Mouse (Mus musculus) embryonic facial prominence, embryonic 10.5 days (tissue): ENCODE results near the gene Ces1d. TPM values are rescaled to one million over a fixed set of nuclear protein-coding genes. Genes with fewer than 3 reads are reported as not detected.
A peak's percentile ranks its signal among the peaks of the same experiment; 100 is the strongest.
"Not testable (repeated sequence)": the region's sequence is repeated elsewhere in the genome, so short reads cannot be mapped to it uniquely, and the experiment has no call there.

Experiments used
- DNase-seq: peaks from one replicate; pipeline ENCODE4 v3.0.0-alpha.2; 2017; ENCODE audit warnings: low spot score
- H3K27ac ChIP-seq: fragments of 300-500 bp; sonication (generic); replicated peaks from 2 replicates; pipeline ENCODE4 v1.5.1; 2016; ENCODE audit warnings: mild to moderate bottlenecking
- H3K27me3 ChIP-seq: fragments of 300-500 bp; sonication (generic); replicated peaks from 2 replicates; pipeline ENCODE4 v1.6.1; 2016; ENCODE audit warnings: low read depth, mild to moderate bottlenecking; ENCODE audit not compliant: poor library complexity, severe bottlenecking
- H3K36me3 ChIP-seq: fragments of 300-500 bp; sonication (generic); replicated peaks from 2 replicates; pipeline ENCODE4 v1.6.1; 2016; ENCODE audit warnings: mild to moderate bottlenecking, moderate library complexity
- H3K4me1 ChIP-seq: fragments of 300-500 bp; sonication (generic); 2 replicates; pipeline ENCODE4 v1.6.1; 2016
- H3K4me3 ChIP-seq: fragments of 300-500 bp; sonication (generic); 2 replicates; pipeline ENCODE4 v1.5.1; 2016; ENCODE audit warnings: mild to moderate bottlenecking, moderate library complexity
- H3K9me3 ChIP-seq: fragments of 300-500 bp; sonication (generic); 2 replicates; pipeline ENCODE4 v1.6.1; 2016; ENCODE audit warnings: mild to moderate bottlenecking
- WGBS: fragments of 180-500 bp; shearing (Covaris S2); methylation state at CpG from one replicate; pipeline ENCODE4 v1.1.7; 2016; 5-methylcytosine and 5-hydroxymethylcytosine counted together
- polyA plus RNA-seq: library from polyadenylated mRNA; unstranded; fragments of >200 nt; fragmentation: Nextera tagmentation; extraction: Ambion mirVana; gene quantifications from 2 replicates; pipeline ENCODE4 v1.2.1, GENCODE M21; 2016

The Ces1d gene
- polyA plus RNA-seq, 1 experiment from 2014 or later, result 1.7 TPM

DNA sequence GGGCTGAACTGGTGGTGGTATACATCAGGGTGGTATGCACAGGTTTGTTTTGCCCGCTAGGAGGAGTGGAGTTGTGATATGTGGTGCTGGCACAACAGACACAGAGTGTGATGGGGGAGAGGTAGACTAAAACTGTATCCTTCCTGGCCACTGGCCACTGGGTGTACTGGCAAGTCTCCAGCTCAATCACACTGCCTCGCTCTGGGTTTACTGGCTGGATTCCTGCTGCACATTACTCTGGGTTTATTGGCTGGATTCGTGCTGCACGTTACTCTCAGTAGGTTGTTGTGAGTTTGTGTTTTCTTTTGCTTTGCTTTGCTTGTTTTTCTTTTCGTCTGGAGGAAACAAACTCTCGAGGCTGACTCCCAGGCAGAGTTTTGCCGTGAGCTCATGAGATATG is 1.5 kb upstream of the Ces1d start:
- DNase-seq, H3K27me3 ChIP-seq, H3K4me3 ChIP-seq, H3K27ac ChIP-seq, H3K4me1 ChIP-seq, H3K36me3 ChIP-seq, H3K9me3 ChIP-seq: not testable (repeated sequence)
- WGBS, result 82% methylated on average over 7 of the region's 7 CpGs

DNA sequence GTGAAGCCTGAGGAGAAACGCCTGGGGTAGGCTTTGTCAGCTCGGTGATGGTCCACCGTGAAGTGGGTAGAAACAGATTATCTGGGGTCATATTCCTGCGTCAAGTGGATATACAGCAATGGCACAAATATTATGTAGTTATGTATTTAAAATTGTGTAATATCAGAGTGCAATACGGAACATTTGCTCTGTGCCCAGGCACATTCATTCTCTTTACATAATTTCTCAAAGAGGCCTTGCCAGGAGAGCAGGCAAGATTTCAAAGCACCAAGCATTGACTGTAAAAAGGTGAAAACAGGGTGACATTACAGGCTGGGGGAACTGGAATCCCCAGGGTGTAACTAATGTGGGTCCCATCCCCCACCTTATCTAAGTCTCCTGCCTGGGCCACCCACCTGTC is 1.2 kb downstream of the Ces1d start:
- Histone ChIP-seq H3K27ac (no peak overlapping the region), H3K36me3 (no peaks in the 10 kb centered on the region), H3K4me1 (peaks cover 3% of the 10 kb centered on the region; the same call in 1 of the 2 replicates), H3K9me3 (no peaks in the 10 kb centered on the region), H3K27me3 (no peaks in the 10 kb centered on the region), H3K4me3 (no peak overlapping the region)
- WGBS, result 88% methylated on average over 5 of the region's 5 CpGs
- no peak for DNase-seq

DNA sequence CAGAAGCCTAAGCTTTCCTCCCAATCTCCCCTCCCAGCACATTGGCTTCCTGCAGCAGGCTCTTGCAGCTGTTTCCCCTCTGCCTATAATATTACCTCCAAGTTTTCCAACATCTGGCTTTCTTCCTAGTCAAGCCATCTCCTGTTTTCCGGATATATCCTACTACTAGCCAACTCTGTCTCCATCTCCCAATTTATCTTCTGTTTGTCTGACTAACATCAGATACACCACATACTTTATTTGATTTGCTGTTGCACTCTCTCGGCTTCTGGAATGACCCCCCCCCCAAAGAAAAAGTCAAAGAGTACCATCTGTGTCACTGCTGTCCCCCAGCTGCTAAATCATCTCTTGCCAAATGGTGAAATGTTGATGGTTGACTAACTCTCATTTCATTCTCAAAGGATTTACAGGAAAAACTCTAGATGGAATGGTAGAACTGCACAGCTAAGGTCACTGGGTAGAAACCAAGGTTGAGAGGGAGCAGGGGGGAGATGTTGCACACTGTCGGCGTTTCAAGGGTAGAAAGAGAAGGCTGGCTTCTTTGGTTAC is 17.0 kb downstream of the Ces1d start:
- WGBS, result 81% methylated on average over 4 of the region's 4 CpGs
- no peaks in the 10 kb centered on the region for H3K27me3 ChIP-seq
- DNase-seq, result no peak
- H3K4me3 ChIP-seq, result no peak overlapping the region
- H3K9me3 ChIP-seq, result no peaks in the 10 kb centered on the region
- H3K36me3 ChIP-seq, result no peaks in the 10 kb centered on the region
- no peak overlapping the region for H3K27ac ChIP-seq
- H3K4me1 ChIP-seq, result peaks cover 10% of the 10 kb centered on the region

DNA sequence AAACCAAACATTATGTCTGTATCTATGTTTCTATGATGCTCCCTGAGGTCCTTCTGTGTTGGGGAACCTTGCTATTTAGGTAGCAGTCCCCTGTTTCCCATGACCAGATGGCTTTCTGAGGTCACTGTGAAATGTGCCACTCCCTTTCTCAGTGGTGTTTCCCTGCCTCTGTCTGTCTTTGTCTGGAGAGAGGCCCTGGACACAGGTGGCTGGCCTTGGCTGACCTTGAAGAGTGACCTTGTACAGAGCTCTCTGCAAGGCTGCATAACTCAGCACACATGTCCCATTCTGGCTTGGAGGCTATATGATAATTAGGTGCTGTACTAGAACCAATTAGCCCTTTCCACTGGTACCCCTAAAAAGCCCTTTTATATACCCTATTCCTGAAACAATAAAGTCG is 21.0 kb downstream of the Ces1d start:
- H3K27me3 ChIP-seq, result no peaks in the 10 kb centered on the region
- H3K27ac ChIP-seq, result no peak overlapping the region
- H3K4me3 ChIP-seq, result no peak overlapping the region
- peak; percentile 30 for DNase-seq
- 59% methylated on average over 1 of the region's 1 CpGs for WGBS
- no peaks in the 10 kb centered on the region for H3K36me3 ChIP-seq
- H3K9me3 ChIP-seq, result no peaks in the 10 kb centered on the region
- H3K4me1 ChIP-seq, result peaks cover 13% of the 10 kb centered on the region

DNA sequence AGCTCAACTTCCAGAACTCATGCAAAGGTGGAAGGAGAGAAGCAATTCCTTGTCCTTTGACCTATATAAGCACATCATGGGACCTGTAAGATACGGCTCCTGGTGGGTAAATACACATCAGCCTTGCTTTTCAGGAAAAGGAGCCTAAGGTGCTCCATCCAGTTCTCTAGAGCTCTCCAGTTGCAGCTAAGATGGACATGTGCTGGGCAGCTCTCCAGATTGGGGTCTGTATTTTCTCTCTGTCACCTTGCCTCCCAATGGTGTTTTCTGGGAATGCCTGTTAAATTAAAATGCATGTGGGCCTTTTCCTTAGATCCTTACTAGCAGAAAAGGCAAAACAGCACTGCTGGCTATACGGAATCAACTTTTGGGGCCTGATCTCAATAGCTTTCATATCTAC is 23.1 kb downstream of the Ces1d start:
- no peak overlapping the region for H3K4me3 ChIP-seq
- H3K27me3 ChIP-seq, result no peaks in the 10 kb centered on the region
- no peaks in the 10 kb centered on the region for H3K9me3 ChIP-seq
- no peak overlapping the region for H3K27ac ChIP-seq
- no peaks in the 10 kb centered on the region for H3K36me3 ChIP-seq
- peaks cover 13% of the 10 kb centered on the region for H3K4me1 ChIP-seq
- WGBS, result 93% methylated on average over 2 of the region's 2 CpGs
- DNase-seq, result no peak

DNA sequence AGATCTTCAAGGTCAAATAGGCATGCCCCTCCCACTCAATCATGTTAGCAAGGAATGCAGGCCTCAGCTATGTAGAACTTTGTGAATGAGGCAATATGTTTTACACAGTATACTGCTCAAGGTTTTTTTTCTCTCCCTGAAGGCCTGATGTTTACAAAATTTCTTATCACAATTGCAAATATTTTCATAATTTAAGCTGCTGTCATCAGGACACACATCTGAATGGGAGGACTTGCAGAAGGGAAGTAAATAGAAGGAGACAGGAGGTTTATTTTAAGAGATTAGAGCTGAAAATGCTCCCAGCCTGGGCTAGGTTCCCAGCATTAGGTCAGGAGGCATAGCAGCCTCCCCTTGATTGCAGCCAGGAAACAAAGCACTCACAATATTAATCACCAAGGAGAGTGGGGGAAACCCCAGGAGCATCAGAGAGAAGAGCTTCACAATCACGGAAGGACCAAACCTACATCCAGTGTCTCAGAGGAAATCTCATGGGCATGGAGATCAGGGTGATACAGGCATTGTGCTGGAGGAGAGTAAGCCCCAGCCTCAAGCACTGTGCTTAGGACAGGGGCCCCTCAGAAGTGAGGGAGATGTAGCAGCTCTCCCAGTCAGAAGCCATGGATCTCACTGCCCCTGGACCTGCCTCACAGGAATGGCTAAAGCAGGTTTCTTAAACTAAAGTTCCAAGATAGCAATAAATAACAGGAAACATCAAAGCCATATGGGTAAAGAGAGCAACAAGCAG is 25.6 kb downstream of the Ces1d start:
- Histone ChIP-seq H3K4me3 (no peak overlapping the region), H3K4me1 (peaks cover 12% of the 10 kb centered on the region), H3K27me3 (no peaks in the 10 kb centered on the region), H3K27ac (no peak overlapping the region), H3K9me3 (no peaks in the 10 kb centered on the region), H3K36me3 (no peaks in the 10 kb centered on the region)
- DNase-seq, result no peak
- 60% methylated on average over 1 of the region's 1 CpGs for WGBS

DNA sequence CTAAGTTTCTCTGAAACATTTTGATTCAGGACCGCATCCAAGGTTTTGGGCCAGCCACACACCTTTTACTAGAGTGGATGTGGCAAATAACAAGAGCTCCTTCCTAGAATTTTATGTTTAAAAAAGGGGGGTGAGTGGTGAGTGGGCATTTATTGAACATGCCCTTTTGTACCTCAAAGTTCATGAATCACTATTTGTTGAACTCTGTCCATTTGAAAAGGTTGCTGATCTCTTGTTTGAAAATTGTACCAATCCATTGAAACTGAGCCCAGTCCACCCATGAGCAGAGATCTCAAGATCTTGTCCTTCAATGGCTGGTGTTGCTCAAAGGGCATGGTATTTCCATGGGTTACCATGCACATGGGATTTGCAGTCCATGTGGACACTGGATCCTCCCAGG is 34.3 kb downstream of the Ces1d start:
- no peak for DNase-seq
- Histone ChIP-seq H3K36me3 (no peaks in the 10 kb centered on the region), H3K9me3 (no peaks in the 10 kb centered on the region), H3K27ac (no peak overlapping the region), H3K4me1 (no peaks in the 10 kb centered on the region), H3K27me3 (no peaks in the 10 kb centered on the region), H3K4me3 (no peak overlapping the region)
- 94% methylated on average over 1 of the region's 1 CpGs for WGBS

DNA sequence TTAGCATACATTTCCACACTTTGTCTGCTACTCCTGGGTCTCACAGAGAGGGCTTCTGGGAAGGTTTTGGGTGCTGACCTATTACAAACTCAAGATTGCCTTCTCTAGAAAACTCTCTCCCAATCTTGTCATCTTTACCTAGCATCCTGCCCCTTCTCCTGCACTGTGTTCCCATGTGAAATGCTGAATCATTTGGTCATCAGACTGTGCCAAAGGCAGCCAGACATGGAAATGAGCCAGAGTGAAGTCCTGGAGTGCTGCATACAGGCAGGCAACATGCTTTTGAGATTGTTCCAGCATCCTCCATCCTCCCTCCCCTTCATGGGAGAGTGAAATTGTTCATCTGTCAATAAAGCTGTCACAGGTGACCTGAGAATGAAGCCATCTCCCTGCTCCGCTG is 46.2 kb downstream of the Ces1d start:
- H3K4me1 ChIP-seq, result no peaks in the 10 kb centered on the region
- H3K27ac ChIP-seq, result no peak overlapping the region
- 93% methylated on average over 1 of the region's 1 CpGs for WGBS
- no peak for DNase-seq
- no peaks in the 10 kb centered on the region for H3K36me3 ChIP-seq
- no peak overlapping the region for H3K4me3 ChIP-seq
- H3K27me3 ChIP-seq, result no peaks in the 10 kb centered on the region
- H3K9me3 ChIP-seq, result no peaks in the 10 kb centered on the region

DNA sequence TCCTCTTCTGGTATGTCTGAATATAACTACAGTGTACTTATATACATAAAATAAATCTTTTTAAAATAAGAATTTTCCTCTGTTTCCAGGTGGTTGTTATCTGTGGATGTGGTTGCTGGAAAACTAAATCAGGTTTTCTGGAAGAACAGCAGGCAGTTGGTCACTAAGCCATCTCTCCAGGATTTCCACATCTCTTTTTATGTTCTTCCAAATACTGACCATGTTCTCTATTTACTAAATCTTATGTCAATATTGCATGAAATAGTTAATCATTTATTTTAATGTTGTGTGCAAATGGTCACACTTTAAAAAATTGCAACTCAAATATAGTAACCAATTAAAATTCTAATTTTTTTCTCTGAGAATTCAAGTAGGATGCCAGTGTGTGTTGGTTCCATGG is 50.3 kb downstream of the Ces1d start:
- Histone ChIP-seq H3K4me3 (no peak overlapping the region), H3K9me3 (no peaks in the 10 kb centered on the region), H3K36me3 (no peaks in the 10 kb centered on the region), H3K4me1 (no peaks in the 10 kb centered on the region), H3K27me3 (no peaks in the 10 kb centered on the region), H3K27ac (no peak overlapping the region)
- DNase-seq, result no peak

DNA sequence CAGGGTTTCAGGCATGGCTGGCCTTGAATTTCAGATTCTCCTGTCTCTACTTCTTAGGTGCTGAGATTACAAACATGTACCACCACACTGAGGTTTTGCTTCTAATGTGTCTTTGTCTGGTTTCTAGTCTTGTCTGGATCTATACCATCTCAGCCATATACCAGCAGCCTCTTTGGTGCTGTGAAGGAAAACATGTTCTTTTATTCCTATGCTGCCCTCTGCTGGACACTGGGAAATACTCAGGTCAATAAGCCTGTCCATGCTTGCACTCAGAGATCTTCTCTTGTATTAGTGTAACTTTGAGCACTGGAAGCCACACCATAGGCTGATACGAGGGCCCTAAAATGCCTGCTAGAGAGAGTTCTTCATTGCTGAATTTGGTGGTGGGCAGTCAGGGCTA is 56.9 kb downstream of the Ces1d start:
- H3K27ac ChIP-seq, result no peak overlapping the region
- no peaks in the 10 kb centered on the region for H3K36me3 ChIP-seq
- H3K9me3 ChIP-seq, result no peaks in the 10 kb centered on the region
- H3K4me3 ChIP-seq, result no peak overlapping the region
- no peaks in the 10 kb centered on the region for H3K27me3 ChIP-seq
- DNase-seq, result peak; percentile 22
- WGBS, result 50% methylated on average over 1 of the region's 1 CpGs
- no peaks in the 10 kb centered on the region for H3K4me1 ChIP-seq

DNA sequence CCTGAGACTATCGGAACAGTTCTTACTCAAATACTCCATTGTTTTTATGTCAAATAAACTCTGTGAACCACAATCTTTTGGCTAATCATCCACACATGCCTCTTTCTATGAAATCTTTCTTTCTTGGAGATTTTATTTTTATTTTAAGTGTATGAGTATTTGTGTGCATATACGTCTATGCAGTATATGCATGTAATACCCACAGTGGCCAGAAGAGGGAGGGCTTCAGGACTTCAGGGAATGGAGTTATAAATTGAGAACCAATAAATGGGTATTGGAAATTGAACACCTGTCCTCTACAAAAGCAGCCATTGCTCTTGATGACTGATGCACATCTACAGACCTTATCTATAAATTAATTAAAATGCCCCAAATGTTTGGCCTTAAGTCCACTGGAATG is 65.4 kb downstream of the Ces1d start:
- no peak for DNase-seq
- H3K4me1 ChIP-seq, result no peaks in the 10 kb centered on the region
- WGBS, result 89% methylated on average over 2 of the region's 2 CpGs

DNA sequence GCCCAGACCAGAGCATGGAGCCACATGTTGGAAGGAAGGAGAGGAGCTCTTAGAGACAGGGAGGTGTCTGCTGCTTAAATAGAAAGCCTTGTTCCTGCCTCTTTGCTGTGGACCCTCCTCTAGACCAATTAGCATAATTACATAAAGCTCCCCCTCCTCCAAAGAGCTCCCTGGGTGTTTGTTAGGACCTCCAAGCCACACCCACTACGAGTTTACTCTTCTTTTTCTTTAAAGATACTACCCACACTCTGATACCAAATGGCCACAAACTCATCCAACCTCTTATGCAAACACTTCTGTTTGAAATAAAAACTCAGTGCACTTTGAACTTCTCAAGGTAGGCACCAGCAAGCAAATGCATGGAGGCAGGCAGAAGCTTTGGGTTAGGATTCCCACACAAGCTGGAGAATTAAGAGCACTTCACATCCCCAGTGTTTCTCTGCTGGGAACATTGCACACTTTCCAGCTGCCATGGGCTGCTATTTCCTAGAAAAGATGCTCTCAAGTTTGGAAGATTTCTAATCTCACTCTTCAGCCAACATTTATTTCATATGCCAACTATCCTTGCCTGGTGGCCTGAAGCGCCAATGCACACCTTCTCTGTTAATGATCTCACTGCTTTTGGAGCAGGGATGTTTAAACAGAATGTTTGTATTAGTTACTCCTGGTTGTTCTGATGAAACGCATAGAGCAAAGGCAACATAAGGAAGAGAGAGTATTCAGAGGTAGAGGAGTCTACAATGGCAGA is 66.2 kb downstream of the Ces1d start, which contains the start of gene Ces1c:
Ces1c (minus strand) TSS at position 51 of the 748 bp plus-strand sequence.
- Histone ChIP-seq H3K27ac (no peak within 1 kb of the TSS), H3K4me1 (no peaks in the 10 kb centered on the region), H3K36me3 (no peaks in the 10 kb centered on the region), H3K4me3 (no peak within 1 kb of the TSS), H3K27me3 (no peaks in the 10 kb centered on the region), H3K9me3 (no peaks in the 10 kb centered on the region)
- DNase-seq, result no peak
- 86% methylated on average over 3 of the region's 3 CpGs for WGBS

More for the DNA sequence above, 65.4 kb downstream of the Ces1d start:
- Histone ChIP-seq H3K9me3 (no peaks in the 10 kb centered on the region), H3K4me3 (no peak overlapping the region), H3K27me3 (no peaks in the 10 kb centered on the region), H3K27ac (no peak overlapping the region), H3K36me3 (no peaks in the 10 kb centered on the region)

DNA sequence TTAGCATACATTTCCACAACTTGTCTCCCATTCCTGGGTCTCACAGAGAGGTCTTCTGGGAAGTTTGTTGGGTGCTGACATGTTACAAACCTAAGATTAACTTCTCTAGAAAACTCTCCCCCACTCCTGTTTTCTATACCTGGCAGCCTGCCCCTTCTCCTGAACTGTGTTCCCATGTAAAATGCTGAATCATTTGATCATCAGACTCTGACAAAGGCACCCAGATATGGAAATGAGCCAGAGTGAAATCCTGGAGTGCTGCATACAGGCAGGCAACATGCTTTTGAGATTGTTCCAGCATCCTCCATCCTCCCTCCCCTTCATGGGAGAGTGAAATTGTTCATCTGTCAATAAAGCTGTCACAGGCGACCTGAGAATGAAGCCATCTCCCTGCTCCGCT is 71.2 kb downstream of the Ces1d start:
- Histone ChIP-seq H3K9me3 (no peaks in the 10 kb centered on the region), H3K36me3 (no peaks in the 10 kb centered on the region), H3K27me3 (no peaks in the 10 kb centered on the region), H3K4me3 (no peak overlapping the region), H3K27ac (no peak overlapping the region), H3K4me1 (no peaks in the 10 kb centered on the region)
- WGBS, result 89% methylated on average over 2 of the region's 2 CpGs
- no peak for DNase-seq
